Mouse (Mus musculus) large intestine, adult 2 months (tissue): Measurements from ENCODE around the gene Cysltr2. TPM values are rescaled to one million over a fixed set of nuclear protein-coding genes. Genes with fewer than 3 reads are reported as not detected.

Experiments
- DNase-seq: peaks from one replicate; pipeline ENCODE4 v3.0.0-alpha.2; 2012; ENCODE audit warnings: low read depth, low spot score
- WGBS: fragments of 180-500 bp; shearing (Covaris S2); methylation state at CpG from one replicate; pipeline ENCODE4 v1.1.7; 2018; 5-methylcytosine and 5-hydroxymethylcytosine counted together
- polyA plus RNA-seq: library from polyadenylated mRNA; depleted of rRNA; stranded (reverse); fragments of >200 nt; gene quantifications from 2 replicates; pipeline ENCODE4 v1.2.3, GENCODE M21; 2012; rRNA removed

The Cysltr2 gene
- polyA plus RNA-seq, 1 experiment: 3.7 TPM

GRCm38 (mm10) chr14:73000325-73000724, 48.6 kb downstream of the Cysltr2 start:
- DNase-seq: peak; percentile 6
- WGBS: 27% methylated on average over 10 of the region's 10 CpGs

- 82% methylated on average over 6 of the region's 6 CpGs for WGBS
- DNase-seq: no peak
Measured at GRCm38 (mm10) chr14:72998111-72998510, 50.8 kb downstream of the Cysltr2 start.

GRCm38 (mm10) chr14:72986044-72986443, 62.9 kb downstream of the Cysltr2 start:
- DNase-seq: no peak
- WGBS: 63% methylated on average over 2 of the region's 2 CpGs

- no peak for DNase-seq
- 84% methylated on average over 5 of the region's 5 CpGs for WGBS
Measured at GRCm38 (mm10) chr14:72985113-72985512, 63.8 kb downstream of the Cysltr2 start.

GRCm38 (mm10) chr14:72983456-72983855, 65.5 kb downstream of the Cysltr2 start:
- peak; percentile 61 for DNase-seq
- WGBS: 5% methylated on average over 11 of the region's 11 CpGs

GRCm38 (mm10) chr14:72982981-72983436, 65.9 kb downstream of the Cysltr2 start:
- DNase-seq: no peak
- WGBS: 32% methylated on average over 12 of the region's 12 CpGs

- no peak for DNase-seq
- WGBS: 68% methylated on average over 3 of the region's 3 CpGs
Measured at GRCm38 (mm10) chr14:72980761-72981160, 68.2 kb downstream of the Cysltr2 start.

GRCm38 (mm10) chr14:72980106-72980505, 68.8 kb downstream of the Cysltr2 start:
- DNase-seq: no peak
- 95% methylated on average over 29 of the region's 29 CpGs for WGBS

- WGBS: 50% methylated on average over 2 of the region's 2 CpGs
- no peak for DNase-seq
Measured at GRCm38 (mm10) chr14:72976111-72976510, 72.8 kb downstream of the Cysltr2 start.

Other genes with a start within 250 kb of the Cysltr2 start
- 11.8 and 17.0 TPM in 2 replicates for gene Rcbtb2, start 73.9 kb upstream of the Cysltr2 start, polyA plus RNA-seq
- gene Lpar6, start 188.8 kb upstream of the Cysltr2 start, polyA plus RNA-seq: 2.7 and 3.1 TPM in 2 replicates